Mouse (Mus musculus): ENCODE results near the gene Zfand2b.
A peak's percentile ranks its signal among the peaks of the same experiment; 100 is the strongest.

The Zfand2b gene

DNA sequence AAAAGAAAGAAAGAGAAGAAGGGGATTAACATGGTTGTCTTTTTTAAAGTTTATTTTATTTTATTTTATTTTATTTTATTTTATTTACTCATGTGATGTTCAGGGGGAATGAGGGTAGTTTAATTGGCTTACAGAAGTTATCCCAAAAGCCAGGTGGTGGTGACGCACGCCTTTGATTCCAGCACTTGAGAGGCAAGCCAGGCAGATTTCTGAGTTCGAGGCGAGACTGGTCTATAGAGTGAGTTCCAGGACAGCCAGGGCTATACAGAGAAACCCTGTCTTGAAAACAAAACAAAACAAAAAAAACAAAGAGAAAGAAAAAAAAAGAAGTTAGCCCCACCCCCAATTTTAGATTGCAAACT, 8.2 kb upstream of the Zfand2b start:
- DNase-seq: no peak

DNA sequence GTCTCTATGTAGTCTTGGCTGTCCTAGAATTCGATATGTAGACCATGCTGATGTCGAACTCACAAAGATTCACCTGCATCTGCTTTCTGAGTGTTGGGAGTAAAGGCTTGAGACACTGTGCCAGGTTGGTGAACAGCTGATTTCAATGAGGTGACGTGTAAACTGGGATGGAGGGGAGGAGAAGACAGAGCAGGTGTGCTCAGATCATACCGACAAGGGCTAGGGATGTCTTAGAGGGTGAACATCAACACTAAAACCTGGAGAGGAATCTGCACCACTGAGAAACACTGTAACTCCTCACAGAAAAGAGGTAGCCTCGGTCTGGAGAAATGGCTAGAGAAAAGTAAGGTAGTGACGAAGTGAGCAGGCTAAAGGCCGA, 364 bp upstream of the Zfand2b start:
- no peak for DNase-seq

DNA sequence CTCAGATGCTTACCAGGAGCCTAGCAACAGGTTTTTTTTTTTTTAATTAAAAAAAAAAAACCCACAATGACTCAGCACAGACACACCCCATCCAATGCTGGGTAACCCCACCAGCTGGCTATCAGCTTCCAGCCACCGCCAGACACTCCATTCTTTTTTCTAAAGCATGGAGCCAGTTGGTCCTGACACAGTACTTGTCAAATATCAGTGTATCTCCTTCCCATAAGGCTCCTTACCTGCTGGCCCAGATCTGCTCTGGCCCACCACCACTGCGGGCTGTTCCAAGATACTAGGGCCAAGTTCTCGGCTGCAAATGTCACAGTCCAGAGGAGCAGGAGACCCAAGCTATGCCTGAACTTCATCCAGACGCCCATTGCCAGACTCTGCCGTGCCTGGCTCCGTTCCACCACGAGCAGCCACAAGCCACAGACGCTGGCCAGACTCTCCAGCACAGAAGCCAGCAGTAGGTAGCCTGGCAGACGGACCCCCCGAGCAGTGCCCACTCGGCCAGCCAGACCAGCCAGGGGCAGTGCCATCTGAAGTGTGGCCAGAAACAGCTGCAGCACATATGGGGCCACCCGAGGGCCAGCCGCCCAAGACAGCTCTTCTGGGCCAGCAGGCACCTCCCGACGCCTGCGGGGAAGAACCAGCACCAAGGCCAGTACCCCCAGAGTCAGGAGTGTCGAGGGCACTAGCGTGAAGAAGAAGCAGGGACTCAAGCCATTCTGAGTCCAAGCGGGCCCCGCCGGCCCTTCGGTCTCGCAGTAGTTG, 11.1 kb downstream of the Zfand2b start:
- DNase-seq: peak; percentile 25

DNA sequence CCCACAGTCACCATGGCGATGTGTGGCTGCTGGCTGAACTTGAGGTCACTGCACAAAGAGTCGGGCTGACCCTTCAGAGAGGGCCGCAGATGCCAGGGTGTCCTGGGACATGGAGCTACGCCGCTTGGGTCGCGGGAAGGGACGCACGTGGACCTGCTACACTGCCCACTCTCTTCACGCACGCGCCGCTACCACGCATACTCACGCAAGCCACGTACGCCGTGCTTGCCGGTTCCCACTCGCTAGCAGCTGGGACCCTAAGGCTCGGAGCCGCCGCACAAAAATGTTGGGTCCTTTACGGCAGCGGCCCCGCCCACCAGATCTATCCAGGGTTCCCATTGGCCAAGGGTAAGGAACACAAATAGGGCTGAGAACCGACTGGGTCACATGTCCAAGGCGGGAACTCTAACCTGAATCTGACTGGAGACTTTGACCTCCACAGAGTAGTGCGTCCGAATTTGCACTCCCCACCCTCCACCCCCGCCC, 11.7 kb downstream of the Zfand2b start, which contains the start of gene Abcb6:
Gene Abcb6, minus strand, starts transcription at position 288 of the 486 bp plus-strand sequence.
- DNase-seq: peak; percentile 95

DNA sequence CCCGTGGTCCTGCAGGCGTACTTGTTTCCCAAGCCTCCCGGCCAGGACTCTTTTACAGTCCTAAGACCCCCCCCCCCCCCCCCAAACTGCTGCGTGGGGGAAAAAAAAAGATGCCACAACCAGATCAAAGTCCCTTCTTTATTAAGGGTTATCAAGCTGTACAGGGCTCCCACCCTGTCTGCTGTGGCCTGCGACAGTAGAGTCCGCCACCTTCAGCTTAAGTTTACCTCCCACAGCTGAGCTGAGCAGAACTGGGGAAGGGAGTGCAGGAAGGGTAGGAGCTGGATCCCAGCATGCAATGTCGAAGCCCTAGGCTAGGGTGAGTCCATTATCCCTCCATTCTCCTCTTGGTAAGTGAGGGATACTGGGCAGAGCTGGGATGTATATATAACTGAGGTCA, 12.3 kb downstream of the Zfand2b start:
- no peak for DNase-seq

DNA sequence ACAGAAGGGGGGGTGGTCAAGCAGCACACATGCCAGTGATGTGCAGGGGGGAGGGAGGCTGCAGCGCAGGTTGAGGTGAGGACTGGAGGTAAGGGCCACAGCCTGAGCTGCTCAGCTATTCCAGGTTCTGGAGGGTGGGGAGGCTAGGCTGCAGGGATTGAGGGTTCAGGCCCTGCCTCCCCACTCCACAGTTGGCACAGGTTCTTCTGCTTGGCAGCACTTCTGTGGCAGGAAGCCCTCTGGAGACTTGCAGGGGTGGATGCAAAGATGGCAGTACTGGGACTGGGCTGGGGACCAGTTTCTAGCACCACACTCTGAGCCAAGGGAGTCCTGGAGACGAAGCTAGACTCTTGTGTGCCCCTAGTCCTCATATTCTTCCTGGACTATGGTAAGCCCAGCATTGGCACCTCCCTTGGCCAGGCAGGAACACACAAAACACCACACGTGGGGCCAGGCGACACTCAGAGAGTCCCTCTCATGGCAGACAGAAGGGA, 13.0 kb downstream of the Zfand2b start:
- no peak for DNase-seq

DNA sequence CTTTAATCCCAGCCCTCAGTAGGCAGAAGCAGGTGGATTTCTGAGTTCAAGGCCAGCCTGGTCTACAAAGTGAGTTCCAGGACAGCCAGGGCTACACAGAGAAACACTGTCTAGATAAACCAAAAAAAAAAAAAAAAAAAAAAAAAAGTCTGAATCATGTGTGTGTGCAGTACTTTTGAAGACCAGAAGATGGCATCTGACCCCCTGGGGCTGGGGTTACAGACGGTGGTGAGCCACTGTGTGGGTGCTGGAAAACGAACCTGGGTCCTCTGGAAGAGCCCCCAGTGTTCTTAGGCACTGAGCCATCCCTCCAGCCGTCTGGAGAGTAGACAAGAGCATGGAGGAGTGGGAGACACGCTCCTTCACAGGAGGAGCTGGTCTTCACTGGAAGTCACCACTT, 13.7 kb downstream of the Zfand2b start:
- DNase-seq: no peak

DNA sequence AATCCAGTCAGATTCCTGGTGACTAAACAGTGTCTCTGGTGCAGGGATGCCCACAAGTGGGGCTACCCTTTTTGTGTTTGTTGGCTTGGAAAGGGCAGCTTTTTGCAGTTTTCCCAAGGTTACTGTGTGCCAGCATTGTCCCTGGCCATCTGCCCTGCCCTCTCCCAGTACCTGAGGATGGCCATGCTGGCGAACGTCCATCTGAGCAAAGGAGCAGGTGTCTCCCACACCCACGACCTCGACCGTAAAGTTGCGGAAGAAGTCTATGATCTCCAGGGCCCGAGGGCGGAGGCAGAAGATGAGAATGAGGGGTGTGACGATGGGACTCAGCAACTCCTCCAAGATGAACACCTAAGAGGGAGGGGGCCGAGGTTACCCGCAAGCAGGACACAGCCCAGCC, 17.0 kb downstream of the Zfand2b start:
- DNase-seq: no peak

DNA sequence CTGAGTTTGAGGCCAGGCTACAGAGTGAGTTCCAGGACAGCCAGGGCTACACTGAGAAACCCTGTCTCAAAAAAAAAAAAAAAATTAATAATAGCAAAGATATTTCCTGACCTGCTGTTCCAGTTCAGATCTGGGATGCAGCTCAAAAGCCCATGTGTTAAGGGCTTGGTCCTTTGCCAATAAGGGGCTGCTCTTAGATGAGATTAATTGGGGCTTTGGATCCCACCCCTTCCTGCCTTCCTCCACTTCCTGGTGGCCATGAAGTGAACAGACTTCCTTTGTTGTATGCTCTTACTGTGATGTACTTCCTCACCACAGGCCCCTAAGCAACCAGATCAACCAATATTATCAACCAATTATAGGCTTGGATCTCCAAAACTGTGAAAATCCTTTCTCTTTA, 18.7 kb downstream of the Zfand2b start:
- no peak for DNase-seq

DNA sequence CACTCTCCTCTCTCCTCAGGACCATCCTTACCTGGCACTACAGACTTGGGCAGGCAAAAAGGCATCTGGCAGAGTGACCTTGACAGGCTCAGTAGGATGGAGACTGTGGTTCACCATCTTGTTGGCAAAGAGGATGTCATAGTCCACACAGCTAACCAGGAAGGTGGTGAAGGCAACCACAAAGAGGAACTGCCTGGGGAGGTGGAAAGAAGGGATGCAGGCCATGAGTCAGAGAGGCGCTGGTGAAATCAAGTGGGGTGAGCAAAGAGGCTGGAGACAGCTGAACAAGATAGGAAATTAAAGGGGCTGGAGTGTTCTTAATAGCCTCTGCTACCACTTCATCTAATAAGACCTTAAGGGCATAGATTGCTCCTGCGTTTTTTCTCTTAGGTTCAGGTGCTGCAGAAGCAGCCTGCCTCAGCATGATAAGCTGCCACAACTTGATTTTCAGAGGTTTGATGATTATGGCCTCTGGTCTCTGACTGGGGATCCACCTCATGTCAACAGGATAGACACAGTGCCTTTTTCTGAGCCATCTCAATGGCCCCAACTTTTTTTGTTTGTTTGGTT, 19.6 kb downstream of the Zfand2b start:
- no peak for DNase-seq

DNA sequence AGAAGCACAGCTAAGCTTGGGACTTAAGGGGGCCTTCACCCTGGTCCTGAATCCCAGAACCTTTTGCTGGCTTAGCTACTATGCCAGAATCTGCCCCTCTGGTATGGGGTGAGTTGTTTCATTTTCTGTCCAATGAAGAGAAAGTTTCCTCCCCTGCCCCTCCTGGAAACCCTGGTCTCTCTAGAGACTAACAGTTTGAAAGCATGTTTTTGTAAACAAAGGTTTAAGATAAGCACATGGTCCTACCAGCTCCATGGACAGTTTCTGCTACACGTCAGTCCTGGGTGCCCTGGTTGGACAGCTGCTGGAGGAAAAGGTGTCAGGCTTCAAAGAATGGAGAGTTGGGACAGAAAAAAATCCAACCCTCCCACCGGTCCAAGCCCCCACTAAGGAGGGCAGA, 22.1 kb downstream of the Zfand2b start:
- DNase-seq: no peak

DNA sequence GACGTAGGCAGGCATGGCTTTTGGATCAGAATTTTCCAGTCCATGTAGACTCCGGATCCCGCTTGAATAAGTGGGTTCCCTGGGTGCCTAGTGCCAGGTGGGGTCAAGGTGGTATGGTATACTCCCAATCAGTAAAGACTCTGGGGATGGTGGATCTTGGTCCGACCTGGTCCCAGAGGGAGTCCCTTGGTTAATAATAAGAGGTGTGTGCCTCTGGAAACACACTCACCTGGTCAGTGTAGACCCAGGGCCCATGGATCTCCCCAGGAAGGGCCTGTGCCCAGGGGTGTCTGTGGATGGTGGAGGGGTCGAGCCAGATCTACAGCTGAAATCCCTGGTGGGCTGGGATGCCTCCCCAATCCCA, 22.8 kb downstream of the Zfand2b start:
- no peak for DNase-seq

DNA sequence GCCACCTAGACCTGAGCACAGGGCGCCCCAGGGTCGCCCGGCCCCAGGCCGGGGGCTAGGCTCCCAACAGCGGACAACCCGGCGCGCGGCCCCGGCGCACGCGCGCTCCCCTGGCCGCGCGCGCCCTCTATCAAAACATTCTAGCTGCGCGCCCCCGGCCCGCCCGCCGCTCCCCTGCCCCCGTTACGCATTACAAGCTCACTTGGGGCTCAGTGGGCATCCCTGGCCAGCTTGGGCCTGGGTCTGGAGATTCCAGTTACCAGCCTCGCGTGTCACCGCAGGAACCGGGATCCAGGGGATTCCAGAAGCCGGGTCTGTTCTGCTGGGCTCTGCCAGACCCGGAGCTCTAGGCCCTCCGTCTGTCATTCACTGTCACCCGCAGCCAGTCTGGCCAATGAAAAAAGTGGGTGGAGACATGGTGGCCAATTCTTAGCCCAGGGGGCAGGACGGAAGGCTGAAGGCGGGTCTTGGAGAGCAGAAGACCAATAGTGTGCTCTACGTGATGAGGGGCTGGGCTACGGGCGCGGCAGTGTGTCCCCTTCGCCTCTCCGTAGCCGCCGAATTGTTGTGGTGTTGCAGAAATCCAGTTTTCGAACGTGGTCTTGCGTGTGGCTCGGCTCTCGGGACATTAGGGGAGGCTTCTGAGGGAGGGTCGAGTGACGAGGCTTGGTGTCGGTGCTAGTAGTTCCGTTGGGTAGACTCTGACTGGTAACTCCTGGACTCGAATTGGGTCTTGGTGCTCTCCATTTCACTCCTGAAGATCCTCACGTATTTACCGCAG, 23.4 kb downstream of the Zfand2b start, which contains the start of the genes Ankzf1 and Atg9a:
Gene Ankzf1, plus strand, starts transcription at position 530 of the 781 bp plus-strand sequence.
Gene Atg9a, minus strand, starts transcription at position 575 of the 781 bp plus-strand sequence.
- DNase-seq: peak; percentile 98

DNA sequence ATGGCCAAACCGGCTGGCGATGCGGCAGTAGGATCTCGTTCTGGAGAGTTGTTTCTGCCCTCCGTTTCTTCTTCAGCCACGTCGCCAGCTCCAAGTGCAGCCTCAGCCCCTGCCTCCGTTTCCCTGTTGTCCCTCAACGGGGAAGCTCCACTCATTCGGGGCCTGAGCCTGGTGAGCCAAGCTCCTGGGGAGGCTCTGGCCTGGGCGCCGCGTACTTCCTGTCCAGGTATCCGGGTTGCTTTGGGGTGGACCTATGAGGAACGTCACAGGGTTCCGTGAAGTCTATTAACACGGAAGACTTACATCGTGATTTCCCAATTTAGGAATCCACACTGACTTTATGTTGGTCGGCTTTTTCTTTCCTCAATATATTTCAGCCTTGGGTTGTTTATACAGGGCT, 24.0 kb downstream of the Zfand2b start:
- DNase-seq: no peak

DNA sequence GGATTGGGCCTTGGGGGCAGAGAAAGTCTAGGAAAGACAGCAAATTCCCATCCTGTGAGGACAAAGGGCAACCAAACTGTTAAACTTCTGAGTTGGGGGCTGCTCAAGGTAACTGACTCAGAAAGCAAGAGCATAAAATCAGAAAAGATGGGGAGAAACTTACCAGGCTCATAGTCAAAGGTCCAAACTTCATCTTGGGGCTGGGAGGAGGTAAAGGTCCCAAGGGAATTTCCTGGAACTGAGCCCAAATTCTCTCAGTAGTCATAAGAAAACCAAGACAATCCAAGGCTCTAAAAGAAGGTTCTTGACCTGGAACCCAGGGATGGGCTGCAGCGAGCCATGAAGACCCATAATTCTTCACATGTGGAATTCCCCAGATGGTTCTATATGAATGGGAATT, 32.8 kb downstream of the Zfand2b start:
- no peak for DNase-seq

DNA sequence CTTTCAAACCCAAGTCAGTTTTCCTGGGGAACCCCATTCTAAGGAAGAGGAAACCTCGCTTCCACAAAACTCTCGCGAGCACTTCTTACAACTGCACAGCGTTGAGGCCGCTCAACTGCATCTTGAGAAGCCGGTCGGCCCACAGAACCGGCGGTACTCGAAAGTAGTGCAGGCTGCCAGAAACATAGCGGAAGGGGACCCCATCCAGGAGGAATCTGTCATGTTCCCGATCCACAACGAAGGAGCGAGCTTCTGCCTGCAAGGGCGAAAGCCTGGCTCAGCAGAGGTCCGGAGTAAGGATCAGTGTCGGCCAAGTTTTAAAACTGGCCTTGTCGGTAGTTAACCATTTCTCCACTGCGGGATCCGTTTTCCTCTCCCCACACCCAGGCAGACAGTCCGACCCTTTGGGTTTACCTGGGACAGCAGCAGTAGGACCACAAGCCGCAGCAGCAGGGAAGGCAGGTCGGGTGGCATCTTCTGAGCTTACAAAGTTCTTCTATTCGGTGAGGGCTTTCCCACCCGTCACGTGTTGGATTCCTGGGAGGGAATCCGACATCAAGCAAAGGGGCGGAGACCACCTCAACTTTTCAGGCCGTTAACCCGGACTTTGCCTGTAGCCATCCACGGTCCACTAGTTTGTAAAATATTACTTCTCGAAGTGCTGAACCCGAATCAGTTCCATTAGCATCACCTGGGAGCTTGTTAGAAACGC, 40.7 kb downstream of the Zfand2b start:
- no peak for DNase-seq

DNA sequence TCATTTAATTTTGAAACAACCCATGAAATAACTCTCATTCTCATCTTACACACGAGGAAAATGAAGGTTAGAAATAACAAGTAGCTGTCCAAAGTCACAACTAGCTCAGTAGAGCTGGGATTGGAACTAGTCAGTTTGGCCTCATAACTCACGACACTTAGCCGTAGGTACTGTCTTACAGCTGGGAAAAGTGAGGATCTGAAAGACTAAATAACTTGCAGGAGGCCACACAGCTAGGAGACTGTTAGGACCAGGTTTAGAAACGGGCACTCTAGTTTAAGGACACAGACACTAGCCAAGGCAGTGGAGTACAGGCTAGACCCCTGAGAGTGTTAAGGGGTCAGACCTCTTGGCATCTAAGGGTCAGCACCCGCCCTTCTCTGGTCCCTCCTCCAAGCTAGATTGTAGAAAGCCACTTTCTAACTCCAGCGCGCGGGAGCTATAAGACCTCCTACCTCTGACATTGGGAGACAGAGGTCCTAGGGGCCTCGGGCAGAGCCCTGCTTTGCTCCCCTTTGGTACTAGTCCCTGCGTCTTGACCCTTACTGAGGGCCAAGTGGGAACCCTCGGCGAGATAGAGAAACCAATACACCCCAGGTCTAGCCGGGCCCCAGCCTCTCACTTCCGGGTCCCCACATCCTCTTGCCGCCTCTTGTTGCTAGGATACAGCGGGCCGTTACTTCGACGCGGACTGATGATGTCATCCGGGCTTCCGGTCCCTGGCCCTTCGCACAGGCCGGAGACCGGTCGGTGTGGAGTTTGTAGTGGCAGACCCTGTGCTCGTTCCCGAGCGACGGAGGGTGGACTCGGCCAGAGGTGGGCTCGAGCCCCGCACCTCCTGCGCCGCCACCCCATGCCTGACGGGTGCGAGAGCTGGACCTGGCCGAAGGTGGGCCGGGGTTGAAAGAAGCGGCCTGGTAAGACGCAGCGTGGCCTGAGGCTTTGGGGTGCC, 42.0 kb downstream of the Zfand2b start, which contains the start of the genes Glb1l and Stk16:
Gene Glb1l, minus strand, starts transcription at position 678 of the 952 bp plus-strand sequence.
Gene Stk16, plus strand, starts transcription at position 703 of the 952 bp plus-strand sequence.
- peak; percentile 97 for DNase-seq

DNA sequence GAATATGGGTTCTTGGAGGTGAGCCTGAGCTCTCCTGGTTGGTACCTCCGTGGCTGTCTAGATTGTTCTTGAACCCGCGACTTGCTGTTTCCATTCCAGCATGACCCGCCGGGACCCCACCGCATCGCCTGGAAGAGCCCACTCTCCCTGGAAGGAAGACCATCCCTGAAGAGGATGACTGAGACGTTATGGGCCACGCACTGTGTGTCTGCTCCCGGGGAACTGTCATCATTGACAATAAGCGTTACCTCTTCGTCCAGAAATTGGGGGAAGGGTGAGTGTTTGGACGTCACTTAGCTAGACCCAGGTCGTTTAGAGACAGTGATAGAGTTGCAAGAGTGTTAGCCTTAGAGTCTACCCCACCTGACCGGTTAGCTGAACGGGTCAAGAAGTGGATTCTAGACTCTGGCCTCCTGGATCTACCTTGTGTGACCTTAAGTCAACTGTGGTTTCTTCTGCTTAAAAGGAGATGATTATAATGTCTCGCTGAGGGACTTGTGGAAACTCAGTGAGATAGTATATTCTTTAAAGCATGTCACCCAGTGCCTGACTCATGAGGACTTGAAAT, 42.8 kb downstream of the Zfand2b start:
- DNase-seq: no peak

DNA sequence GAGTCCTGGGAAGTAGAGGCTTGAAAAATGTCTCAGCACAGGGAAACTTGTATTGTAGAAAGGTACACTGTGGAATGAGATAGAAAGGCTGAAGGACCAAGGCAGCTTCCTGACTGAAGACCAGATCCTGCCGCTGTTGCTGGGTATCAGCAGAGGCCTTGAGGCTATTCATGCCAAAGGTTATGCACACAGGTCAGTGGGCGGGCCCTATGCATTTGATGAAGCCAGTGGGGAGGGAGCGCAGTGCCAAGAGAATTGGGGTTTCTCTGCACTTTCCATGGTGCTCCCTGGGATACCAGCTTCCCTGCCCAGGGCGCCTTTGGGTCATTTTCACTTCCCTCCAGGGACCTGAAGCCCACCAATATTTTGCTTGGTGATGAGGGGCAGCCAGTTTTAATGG, 44.1 kb downstream of the Zfand2b start:
- DNase-seq: no peak

DNA sequence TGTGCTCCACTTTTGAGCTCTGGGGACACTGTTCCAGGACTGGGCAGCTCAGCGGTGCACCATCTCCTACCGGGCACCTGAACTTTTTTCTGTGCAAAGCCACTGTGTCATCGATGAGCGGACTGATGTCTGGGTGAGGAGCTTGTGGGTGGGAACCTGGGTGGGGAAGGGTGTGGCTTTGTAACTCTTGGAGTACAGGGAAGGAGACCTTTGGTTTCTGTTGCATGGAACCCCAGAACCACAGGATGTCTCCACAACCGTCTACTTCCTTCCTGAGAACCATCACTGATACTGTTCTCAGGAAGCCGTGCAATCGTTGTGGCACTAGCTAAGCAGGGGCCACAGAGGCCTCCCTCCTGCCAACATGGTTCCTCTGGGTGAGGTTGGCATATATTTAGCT, 44.6 kb downstream of the Zfand2b start:
- DNase-seq: no peak

DNA sequence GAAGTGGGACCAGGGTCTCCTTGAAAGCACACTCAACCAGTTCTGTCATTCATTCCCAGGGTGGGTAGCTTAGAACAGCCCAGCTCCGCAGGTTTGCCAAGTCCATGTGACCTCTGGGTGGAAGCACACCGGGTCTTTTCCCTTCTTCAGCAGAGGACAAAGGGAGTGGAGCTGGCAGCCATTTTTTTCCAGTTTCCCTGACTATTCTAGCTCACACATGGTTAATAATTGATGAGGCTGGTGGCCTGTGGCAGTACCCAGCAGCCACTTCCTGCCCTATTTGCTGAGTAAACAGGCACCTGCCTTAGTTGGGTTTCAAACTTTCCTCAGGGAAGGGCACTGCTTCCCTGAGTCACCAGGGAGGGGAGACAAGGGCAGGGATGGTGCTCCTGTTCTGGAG, 46.0 kb downstream of the Zfand2b start:
- DNase-seq: no peak
